Mouse (Mus musculus) C2C12 (cell line): ENCODE measurements around the gene Rnf114. TPM values are rescaled to one million over a fixed set of nuclear protein-coding genes. Genes with fewer than 3 reads are reported as not detected.

ENCODE experiments used
- H3K27me3 ChIP-seq: one replicate; pipeline ENCODE4 v1.6.1; 2011; ENCODE audit not compliant: control insufficient read depth, insufficient read depth, insufficient read length
- H3K36me3 ChIP-seq: one replicate; pipeline ENCODE4 v1.6.1; 2011; ENCODE audit not compliant: control insufficient read depth, insufficient read depth
- H3K4me3 ChIP-seq: one replicate; pipeline ENCODE4 v1.5.1; 2011; ENCODE audit warnings: mild to moderate bottlenecking, control low read depth; ENCODE audit not compliant: poor library complexity, insufficient read depth, severe bottlenecking
- H3K79me2 ChIP-seq: one replicate; pipeline ENCODE4 v1.6.1; 2011; ENCODE audit not compliant: control insufficient read depth, insufficient read depth
- H3K79me3 ChIP-seq: one replicate; pipeline ENCODE4 v1.6.1; 2011; ENCODE audit warnings: low read depth, control low read depth
- H3ac ChIP-seq: one replicate; pipeline ENCODE3; 2011; ENCODE audit warnings: low read depth; ENCODE audit not compliant: control insufficient read depth, insufficient read length
- CEBPB ChIP-seq: IDR thresholded peaks from one replicate; pipeline ENCODE4 v1.6.1; 2011; ENCODE audit warnings: low read depth, mild to moderate bottlenecking, control low read depth, moderate library complexity
- CTCF ChIP-seq: IDR thresholded peaks from one replicate; pipeline ENCODE4 v1.5.1; 2011; ENCODE audit not compliant: control insufficient read depth, insufficient read depth, insufficient read length
- FOSL1 ChIP-seq: IDR thresholded peaks from one replicate; pipeline ENCODE4 v1.8.0; 2011; ENCODE audit warnings: mild to moderate bottlenecking, low read length; ENCODE audit not compliant: poor library complexity, insufficient read depth, severe bottlenecking
- MAX ChIP-seq: IDR thresholded peaks from one replicate; pipeline ENCODE4 v1.6.1; 2011; ENCODE audit warnings: mild to moderate bottlenecking, control low read depth
- MYOD1 ChIP-seq: IDR thresholded peaks from one replicate; pipeline ENCODE4 v1.6.1; 2011; ENCODE audit warnings: low read depth; ENCODE audit not compliant: control insufficient read depth, insufficient read length
- MYOG ChIP-seq: IDR thresholded peaks from one replicate; pipeline ENCODE4 v1.6.1; 2011; ENCODE audit not compliant: control insufficient read depth, insufficient read length; ENCODE audit errors: extremely low read depth
- USF1 ChIP-seq: IDR thresholded peaks from one replicate; pipeline ENCODE4 v1.6.1; 2011; ENCODE audit warnings: low read depth, mild to moderate bottlenecking, control low read depth, moderate library complexity
- polyA plus RNA-seq: library from polyadenylated mRNA; unstranded; fragments of >200 nt; fragmentation: generic; extraction: Trizol; gene quantifications from one replicate; pipeline ENCODE4 v1.2.1, GENCODE M21; 2012; ENCODE audit warnings: missing spikeins

Gene Rnf114
- polyA plus RNA-seq, 1 experiment: 35.4 TPM

GRCm38 (mm10) chr2:167470611-167471010 lies 21.8 kb upstream of the Rnf114 start:
- Histone ChIP-seq H3ac (no peak overlapping the region), H3K79me3 (no peaks in the 10 kb centered on the region), H3K79me2 (no peaks in the 10 kb centered on the region), H3K36me3 (peaks cover 78% of the 10 kb centered on the region), H3K4me3 (no peak overlapping the region), H3K27me3 (no peaks in the 10 kb centered on the region)
- TF ChIP-seq MAX: no peak
- TF ChIP-seq USF1: no peak
- TF ChIP-seq MYOD1: no peak
- TF ChIP-seq MYOG: no peak
- no peak for TF ChIP-seq FOSL1
- TF ChIP-seq CTCF: no peak
- no peak for TF ChIP-seq CEBPB

- Histone ChIP-seq H3K4me3 (no peak overlapping the region), H3ac (no peak overlapping the region), H3K79me3 (no peaks in the 10 kb centered on the region), H3K79me2 (no peaks in the 10 kb centered on the region), H3K36me3 (peaks cover 68% of the 10 kb centered on the region), H3K27me3 (no peaks in the 10 kb centered on the region)
- TF ChIP-seq CEBPB (no peak), CTCF (no peak), FOSL1 (no peak), MAX (no peak), USF1 (no peak), MYOD1 (no peak), MYOG (no peak)
Observed at GRCm38 (mm10) chr2:167471585-167471984, 20.9 kb upstream of the Rnf114 start.

- peaks cover 58% of the 10 kb centered on the region for H3K36me3 ChIP-seq
- H3ac ChIP-seq: no peak overlapping the region
- no peaks in the 10 kb centered on the region for H3K27me3 ChIP-seq
- TF ChIP-seq CTCF (no peak), MAX (no peak)
- H3K79me2 ChIP-seq: no peaks in the 10 kb centered on the region
- H3K79me3 ChIP-seq: no peaks in the 10 kb centered on the region
- no peak overlapping the region for H3K4me3 ChIP-seq
Observed at GRCm38 (mm10) chr2:167474218-167474617, 18.2 kb upstream of the Rnf114 start.

GRCm38 (mm10) chr2:167475596-167475995 lies 16.8 kb upstream of the Rnf114 start:
- no peak overlapping the region for H3ac ChIP-seq
- TF ChIP-seq CEBPB (no peak), MYOG (no peak), CTCF (no peak), USF1 (no peak), MAX (no peak), MYOD1 (no peak), FOSL1 (no peak)
- no peaks in the 10 kb centered on the region for H3K27me3 ChIP-seq
- no peaks in the 10 kb centered on the region for H3K79me2 ChIP-seq
- H3K79me3 ChIP-seq: no peaks in the 10 kb centered on the region
- peaks cover 46% of the 10 kb centered on the region for H3K36me3 ChIP-seq
- no peak overlapping the region for H3K4me3 ChIP-seq

- no peak for TF ChIP-seq USF1
- TF ChIP-seq MYOD1: no peak
- TF ChIP-seq MAX: no peak
- TF ChIP-seq CTCF: no peak
- no peak for TF ChIP-seq CEBPB
- TF ChIP-seq MYOG: no peak
- TF ChIP-seq FOSL1: no peak
- no peaks in the 10 kb centered on the region for H3K79me2 ChIP-seq
- no peak overlapping the region for H3ac ChIP-seq
- no peak overlapping the region for H3K4me3 ChIP-seq
- no peaks in the 10 kb centered on the region for H3K79me3 ChIP-seq
- no peaks in the 10 kb centered on the region for H3K27me3 ChIP-seq
- H3K36me3 ChIP-seq: peaks cover 43% of the 10 kb centered on the region
Observed at GRCm38 (mm10) chr2:167476200-167476688, 16.2 kb upstream of the Rnf114 start.

- Histone ChIP-seq H3ac (no peak overlapping the region), H3K4me3 (no peak overlapping the region), H3K27me3 (no peaks in the 10 kb centered on the region), H3K79me2 (no peaks in the 10 kb centered on the region), H3K36me3 (peaks cover 38% of the 10 kb centered on the region), H3K79me3 (no peaks in the 10 kb centered on the region)
- peak; percentile 54 for TF ChIP-seq USF1
- TF ChIP-seq MYOD1: no peak
- no peak for TF ChIP-seq MYOG
- no peak for TF ChIP-seq CTCF
- no peak for TF ChIP-seq CEBPB
Observed at GRCm38 (mm10) chr2:167476762-167477161, 15.7 kb upstream of the Rnf114 start.
